Mouse (Mus musculus): ENCODE measurements around the gene Phactr1. TPM values are rescaled to one million over a fixed set of nuclear protein-coding genes. Genes with fewer than 3 reads are reported as not detected.

The Phactr1 gene
- polyA plus RNA-seq, 1 experiment from 2014 or later = 6.0 TPM

- Histone ChIP-seq H3K27ac (ENCODE audit: low read length) (no peak overlapping the region), H3K9ac (ENCODE audit: low read depth, low read length) (no peak overlapping the region), H3K27me3 (replicated peaks; ENCODE audit: control insufficient read depth, insufficient read depth, low read length) (no peaks in the 10 kb centered on the region), H3K36me3 (ENCODE audit: control insufficient read depth, insufficient read depth, low read length) (no peaks in the 10 kb centered on the region), H3K4me3 (ENCODE audit: low read length) (no peak overlapping the region), H3K9me3 (ENCODE audit: control insufficient read depth, low read length) (no peaks in the 10 kb centered on the region), H3K4me2 (ENCODE audit: low read depth, low read length) (no peak overlapping the region), H3K4me1 (ENCODE audit: control insufficient read depth, insufficient read depth, low read length) (no peaks in the 10 kb centered on the region)
- 91% methylated on average over 2 of the region's 2 CpGs for WGBS
- no peak for ATAC-seq
These were observed 278.4 kb downstream of the Phactr1 start for GRCm38 (mm10) chr13:42958867-42959266.

- H3K36me3 ChIP-seq (ENCODE audit: control insufficient read depth, insufficient read depth, low read length) = no peaks in the 10 kb centered on the region
- H3K9me3 ChIP-seq (ENCODE audit: control insufficient read depth, low read length) = no peaks in the 10 kb centered on the region
These were observed 281.1 kb downstream of the Phactr1 start for GRCm38 (mm10) chr13:42961561-42961960.

GRCm38 (mm10) chr13:42968537-42968936 lies 288.1 kb downstream of the Phactr1 start:
- Histone ChIP-seq H3K27me3 (replicated peaks; ENCODE audit: control insufficient read depth, insufficient read depth, low read length) (no peaks in the 10 kb centered on the region), H3K9ac (ENCODE audit: low read depth, low read length) (no peak overlapping the region), H3K9me3 (ENCODE audit: control insufficient read depth, low read length) (no peaks in the 10 kb centered on the region), H3K27ac (ENCODE audit: low read length) (no peak overlapping the region), H3K4me3 (ENCODE audit: low read length) (no peak overlapping the region), H3K4me2 (ENCODE audit: low read depth, low read length) (no peak overlapping the region), H3K36me3 (ENCODE audit: control insufficient read depth, insufficient read depth, low read length) (no peaks in the 10 kb centered on the region), H3K4me1 (ENCODE audit: control insufficient read depth, insufficient read depth, low read length) (no peaks in the 10 kb centered on the region)
- 59% methylated on average over 4 of the region's 4 CpGs for WGBS
- no peak for ATAC-seq

More at GRCm38 (mm10) chr13:42961561-42961960, 281.1 kb downstream of the Phactr1 start:
- H3K27ac ChIP-seq (ENCODE audit: low read length) = no peak overlapping the region
- WGBS = 89% methylated on average over 4 of the region's 4 CpGs
- H3K4me2 ChIP-seq (ENCODE audit: low read depth, low read length) = no peak overlapping the region
- no peak overlapping the region for H3K4me3 ChIP-seq (ENCODE audit: low read length)
- no peaks in the 10 kb centered on the region for H3K27me3 ChIP-seq (replicated peaks; ENCODE audit: control insufficient read depth, insufficient read depth, low read length)
- no peak overlapping the region for H3K9ac ChIP-seq (ENCODE audit: low read depth, low read length)
- H3K4me1 ChIP-seq (ENCODE audit: control insufficient read depth, insufficient read depth, low read length) = no peaks in the 10 kb centered on the region
- no peak for ATAC-seq

- Histone ChIP-seq H3K27ac (ENCODE audit: low read length) (no peak overlapping the region), H3K36me3 (ENCODE audit: control insufficient read depth, insufficient read depth, low read length) (no peaks in the 10 kb centered on the region), H3K4me1 (ENCODE audit: control insufficient read depth, insufficient read depth, low read length) (no peaks in the 10 kb centered on the region), H3K4me2 (ENCODE audit: low read depth, low read length) (no peak overlapping the region), H3K27me3 (replicated peaks; ENCODE audit: control insufficient read depth, insufficient read depth, low read length) (no peaks in the 10 kb centered on the region), H3K9ac (ENCODE audit: low read depth, low read length) (no peak overlapping the region), H3K9me3 (ENCODE audit: control insufficient read depth, low read length) (no peaks in the 10 kb centered on the region), H3K4me3 (ENCODE audit: low read length) (no peak overlapping the region)
- 87% methylated on average over 3 of the region's 3 CpGs for WGBS
- ATAC-seq = no peak
These were observed 293.1 kb downstream of the Phactr1 start for GRCm38 (mm10) chr13:42973561-42973960.

- no peak overlapping the region for H3K4me2 ChIP-seq (ENCODE audit: low read depth, low read length)
- no peak overlapping the region for H3K4me3 ChIP-seq (ENCODE audit: low read length)
- H3K27ac ChIP-seq (ENCODE audit: low read length) = no peak overlapping the region
- H3K27me3 ChIP-seq (replicated peaks; ENCODE audit: control insufficient read depth, insufficient read depth, low read length) = no peaks in the 10 kb centered on the region
- H3K4me1 ChIP-seq (ENCODE audit: control insufficient read depth, insufficient read depth, low read length) = no peaks in the 10 kb centered on the region
- WGBS = 76% methylated on average over 2 of the region's 2 CpGs
- H3K9ac ChIP-seq (ENCODE audit: low read depth, low read length) = no peak overlapping the region
- no peak for ATAC-seq
- H3K36me3 ChIP-seq (ENCODE audit: control insufficient read depth, insufficient read depth, low read length) = no peaks in the 10 kb centered on the region
- no peaks in the 10 kb centered on the region for H3K9me3 ChIP-seq (ENCODE audit: control insufficient read depth, low read length)
These were observed 293.5 kb downstream of the Phactr1 start for GRCm38 (mm10) chr13:42973961-42974360.

- H3K9me3 ChIP-seq (ENCODE audit: control insufficient read depth, low read length) = no peaks in the 10 kb centered on the region
- no peak overlapping the region for H3K27ac ChIP-seq (ENCODE audit: low read length)
- H3K36me3 ChIP-seq (ENCODE audit: control insufficient read depth, insufficient read depth, low read length) = no peaks in the 10 kb centered on the region
- WGBS = 86% methylated on average over 2 of the region's 2 CpGs
- H3K9ac ChIP-seq (ENCODE audit: low read depth, low read length) = no peak overlapping the region
- no peak overlapping the region for H3K4me2 ChIP-seq (ENCODE audit: low read depth, low read length)
- ATAC-seq = no peak
- no peaks in the 10 kb centered on the region for H3K4me1 ChIP-seq (ENCODE audit: control insufficient read depth, insufficient read depth, low read length)
- H3K4me3 ChIP-seq (ENCODE audit: low read length) = no peak overlapping the region
- no peaks in the 10 kb centered on the region for H3K27me3 ChIP-seq (replicated peaks; ENCODE audit: control insufficient read depth, insufficient read depth, low read length)
These were observed 294.1 kb downstream of the Phactr1 start for GRCm38 (mm10) chr13:42974506-42974905.

GRCm38 (mm10) chr13:42976144-42976543 lies 295.7 kb downstream of the Phactr1 start:
- H3K27me3 ChIP-seq (replicated peaks; ENCODE audit: control insufficient read depth, insufficient read depth, low read length) = no peaks in the 10 kb centered on the region
- 89% methylated on average over 3 of the region's 3 CpGs for WGBS
- H3K4me2 ChIP-seq (ENCODE audit: low read depth, low read length) = no peak overlapping the region
- H3K27ac ChIP-seq (ENCODE audit: low read length) = no peak overlapping the region
- H3K9ac ChIP-seq (ENCODE audit: low read depth, low read length) = no peak overlapping the region
- H3K4me3 ChIP-seq (ENCODE audit: low read length) = no peak overlapping the region
- ATAC-seq = no peak
- no peaks in the 10 kb centered on the region for H3K4me1 ChIP-seq (ENCODE audit: control insufficient read depth, insufficient read depth, low read length)
- H3K36me3 ChIP-seq (ENCODE audit: control insufficient read depth, insufficient read depth, low read length) = no peaks in the 10 kb centered on the region
- H3K9me3 ChIP-seq (ENCODE audit: control insufficient read depth, low read length) = no peaks in the 10 kb centered on the region

- WGBS = 71% methylated on average over 5 of the region's 5 CpGs
- Histone ChIP-seq H3K4me2 (ENCODE audit: low read depth, low read length) (no peak overlapping the region), H3K27ac (ENCODE audit: low read length) (no peak overlapping the region), H3K4me1 (ENCODE audit: control insufficient read depth, insufficient read depth, low read length) (no peaks in the 10 kb centered on the region), H3K9ac (ENCODE audit: low read depth, low read length) (no peak overlapping the region), H3K4me3 (ENCODE audit: low read length) (no peak overlapping the region), H3K9me3 (ENCODE audit: control insufficient read depth, low read length) (no peaks in the 10 kb centered on the region), H3K36me3 (ENCODE audit: control insufficient read depth, insufficient read depth, low read length) (no peaks in the 10 kb centered on the region), H3K27me3 (replicated peaks; ENCODE audit: control insufficient read depth, insufficient read depth, low read length) (no peaks in the 10 kb centered on the region)
- ATAC-seq = no peak
These were observed 296.5 kb downstream of the Phactr1 start for GRCm38 (mm10) chr13:42976967-42977366.

GRCm38 (mm10) chr13:42980581-42980980 lies 300.2 kb downstream of the Phactr1 start:
- H3K27ac ChIP-seq (ENCODE audit: low read length) = no peak overlapping the region

GRCm38 (mm10) chr13:42982646-42983045 lies 302.2 kb downstream of the Phactr1 start:
- Histone ChIP-seq H3K27ac (ENCODE audit: low read length) (no peak overlapping the region), H3K4me1 (ENCODE audit: control insufficient read depth, insufficient read depth, low read length) (no peaks in the 10 kb centered on the region), H3K27me3 (replicated peaks; ENCODE audit: control insufficient read depth, insufficient read depth, low read length) (peaks cover 3% of the 10 kb centered on the region; the same call in 1 of the 2 replicates), H3K36me3 (ENCODE audit: control insufficient read depth, insufficient read depth, low read length) (no peaks in the 10 kb centered on the region), H3K4me2 (ENCODE audit: low read depth, low read length) (no peak overlapping the region), H3K9me3 (ENCODE audit: control insufficient read depth, low read length) (no peaks in the 10 kb centered on the region), H3K4me3 (ENCODE audit: low read length) (no peak overlapping the region), H3K9ac (ENCODE audit: low read depth, low read length) (no peak overlapping the region)
- no peak for ATAC-seq
- WGBS = 88% methylated on average over 9 of the region's 9 CpGs

More at GRCm38 (mm10) chr13:42980581-42980980, 300.2 kb downstream of the Phactr1 start:
- H3K27me3 ChIP-seq (replicated peaks; ENCODE audit: control insufficient read depth, insufficient read depth, low read length) = peaks cover 3% of the 10 kb centered on the region; the same call in 1 of the 2 replicates
- WGBS = 68% methylated on average over 4 of the region's 4 CpGs
- H3K4me3 ChIP-seq (ENCODE audit: low read length) = no peak overlapping the region
- no peaks in the 10 kb centered on the region for H3K36me3 ChIP-seq (ENCODE audit: control insufficient read depth, insufficient read depth, low read length)
- no peaks in the 10 kb centered on the region for H3K4me1 ChIP-seq (ENCODE audit: control insufficient read depth, insufficient read depth, low read length)
- no peak overlapping the region for H3K9ac ChIP-seq (ENCODE audit: low read depth, low read length)
- no peaks in the 10 kb centered on the region for H3K9me3 ChIP-seq (ENCODE audit: control insufficient read depth, low read length)
- no peak overlapping the region for H3K4me2 ChIP-seq (ENCODE audit: low read depth, low read length)
- ATAC-seq = no peak
